Mouse (Mus musculus) thymus, adult 2 months (tissue): ENCODE results near the gene Parp11. TPM values are rescaled to one million over a fixed set of nuclear protein-coding genes. Genes with fewer than 3 reads are reported as not detected.

Experiments used
- DNase-seq: peaks from one replicate; pipeline ENCODE4 v3.0.0; 2021
- H3K27ac ChIP-seq: fragments of 200-500 bp; 2 replicates; pipeline ENCODE4 v1.5.1; 2012; ENCODE audit warnings: low read length, control low read depth; ENCODE audit not compliant: control insufficient read depth, insufficient read depth
- H3K27me3 ChIP-seq: fragments of 200-500 bp; 2 replicates; pipeline ENCODE4 v1.6.1; 2012; ENCODE audit warnings: mild to moderate bottlenecking, low read length, moderate library complexity, mixed read lengths; ENCODE audit not compliant: control insufficient read depth, insufficient read depth
- H3K36me3 ChIP-seq: fragments of 200-500 bp; 2 replicates; pipeline ENCODE4 v1.6.1; 2012; ENCODE audit warnings: mild to moderate bottlenecking, low read length, moderate library complexity; ENCODE audit not compliant: control insufficient read depth, insufficient read depth
- H3K4me1 ChIP-seq: fragments of 200-500 bp; replicated peaks from 2 replicates; pipeline ENCODE4 v1.6.1; 2012; ENCODE audit warnings: low read length; ENCODE audit not compliant: control insufficient read depth, insufficient read depth
- H3K4me3 ChIP-seq: fragments of 200-500 bp; 2 replicates; pipeline ENCODE4 v1.5.1; 2012; ENCODE audit warnings: mild to moderate bottlenecking, low read length, control low read depth, moderate library complexity; ENCODE audit not compliant: control insufficient read depth, insufficient read depth
- CTCF ChIP-seq: fragments of 200-500 bp; IDR thresholded peaks from 2 replicates; pipeline ENCODE4 v1.5.1; 2012; ENCODE audit warnings: mild to moderate bottlenecking, control low read depth, low read length, moderate library complexity, borderline replicate concordance; ENCODE audit not compliant: control insufficient read depth, poor library complexity, insufficient read depth; ENCODE audit errors: extremely low read depth
- POLR2A ChIP-seq: fragments of 200-500 bp; IDR thresholded peaks from 2 replicates; pipeline ENCODE4 v1.6.1; 2012; ENCODE audit warnings: mild to moderate bottlenecking, low read length, control low read depth, moderate library complexity; ENCODE audit not compliant: control insufficient read depth, poor library complexity, insufficient read depth; ENCODE audit errors: extremely low read depth
- WGBS: fragments of 180-500 bp; shearing (Covaris S2); methylation state at CpG from one replicate; pipeline ENCODE4 v1.1.7; 2018; 5-methylcytosine and 5-hydroxymethylcytosine counted together
- polyA plus RNA-seq: library from polyadenylated mRNA; depleted of rRNA; stranded (reverse); fragments of >200 nt; gene quantifications from 2 replicates; pipeline ENCODE4 v1.2.3, GENCODE M21; 2012

The Parp11 gene
- polyA plus RNA-seq, 1 experiment = 50.7 TPM

DNA sequence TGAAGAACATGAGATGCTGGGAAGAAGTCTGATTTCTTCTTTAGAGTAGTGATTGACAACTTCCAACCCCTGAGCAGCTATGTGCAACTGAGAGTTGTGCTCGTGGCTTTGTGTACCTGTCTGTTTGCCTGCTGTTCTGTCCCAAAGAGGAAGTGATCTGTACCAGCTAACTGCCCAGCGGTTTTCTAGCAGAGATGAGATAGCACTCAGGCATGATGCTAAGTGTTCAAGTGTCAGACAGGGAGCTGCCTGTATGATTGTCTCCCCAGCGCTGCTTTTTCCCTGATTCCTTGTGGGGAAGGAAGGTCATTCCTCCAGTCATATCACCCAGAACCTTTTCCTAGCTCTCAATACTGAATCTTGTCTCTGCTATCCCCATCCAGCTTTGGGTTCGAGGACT lies 45.9 kb downstream of the Parp11 start:
- 68% methylated on average over 4 of the region's 4 CpGs for WGBS
- H3K4me1 ChIP-seq = peaks cover 12% of the 10 kb centered on the region
- no peak for DNase-seq
- no peak overlapping the region for H3K4me3 ChIP-seq
- TF ChIP-seq POLR2A (no peak), CTCF (no peak)
- H3K36me3 ChIP-seq = peaks cover 18% of the 10 kb centered on the region
- no peaks in the 10 kb centered on the region for H3K27me3 ChIP-seq
- H3K27ac ChIP-seq = no peak overlapping the region

- Histone ChIP-seq H3K36me3 (peaks cover 18% of the 10 kb centered on the region), H3K4me1 (peaks cover 12% of the 10 kb centered on the region), H3K4me3 (no peak overlapping the region), H3K27ac (no peak overlapping the region), H3K27me3 (no peaks in the 10 kb centered on the region)
- no peak for DNase-seq
- TF ChIP-seq POLR2A = no peak
- no peak for TF ChIP-seq CTCF
- 96% methylated on average over 13 of the region's 13 CpGs for WGBS
Measured at GRCm38 (mm10) chr6:127493750-127494149, 47.1 kb downstream of the Parp11 start.

- no peak for DNase-seq
- H3K27ac ChIP-seq = no peak overlapping the region
- no peaks in the 10 kb centered on the region for H3K27me3 ChIP-seq
- no peak overlapping the region for H3K4me3 ChIP-seq
- H3K36me3 ChIP-seq = peaks cover 18% of the 10 kb centered on the region
- peaks cover 12% of the 10 kb centered on the region for H3K4me1 ChIP-seq
- WGBS = 98% methylated on average over 9 of the region's 9 CpGs
- TF ChIP-seq CTCF = no peak
Measured at GRCm38 (mm10) chr6:127494357-127494756, 47.7 kb downstream of the Parp11 start.

- no peak overlapping the region for H3K27ac ChIP-seq
Measured at GRCm38 (mm10) chr6:127495251-127495650, 48.6 kb downstream of the Parp11 start.

DNA sequence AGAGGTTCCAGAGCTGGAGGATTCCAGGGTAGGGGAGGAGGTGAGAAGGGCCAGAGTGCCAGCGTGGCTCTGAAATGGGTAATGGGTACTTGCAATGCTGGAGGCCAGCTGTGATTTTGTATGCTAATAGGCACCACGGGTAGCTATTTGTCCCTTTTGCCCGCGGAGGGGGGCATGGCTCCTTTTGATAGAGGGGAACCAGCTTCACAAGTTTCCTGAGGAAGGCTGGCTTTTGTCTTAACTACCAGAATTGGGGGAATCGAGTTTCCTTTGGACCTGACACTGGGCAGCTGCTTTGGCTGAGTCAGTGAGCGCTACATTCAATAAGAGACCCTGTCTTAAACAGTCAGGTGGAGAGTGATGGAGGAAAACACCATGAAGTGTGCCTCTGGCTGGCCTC lies 49.2 kb downstream of the Parp11 start:
- no peak overlapping the region for H3K27ac ChIP-seq
- H3K4me3 ChIP-seq = no peak overlapping the region
- no peaks in the 10 kb centered on the region for H3K27me3 ChIP-seq
- H3K4me1 ChIP-seq = peaks cover 8% of the 10 kb centered on the region
- DNase-seq = no peak
- peaks cover 14% of the 10 kb centered on the region for H3K36me3 ChIP-seq
- 53% methylated on average over 6 of the region's 6 CpGs for WGBS
- TF ChIP-seq POLR2A (no peak), CTCF (no peak)

More at GRCm38 (mm10) chr6:127495251-127495650, 48.6 kb downstream of the Parp11 start:
- TF ChIP-seq CTCF (no peak), POLR2A (no peak)
- Histone ChIP-seq H3K4me1 (peaks cover 12% of the 10 kb centered on the region), H3K4me3 (no peak overlapping the region), H3K27me3 (no peaks in the 10 kb centered on the region), H3K36me3 (peaks cover 14% of the 10 kb centered on the region)
- DNase-seq = no peak
- WGBS = 99% methylated on average over 2 of the region's 2 CpGs

GRCm38 (mm10) chr6:127496841-127497656 lies 50.4 kb downstream of the Parp11 start:
- 95% methylated on average over 18 of the region's 18 CpGs for WGBS
- DNase-seq = no peak
- no peaks in the 10 kb centered on the region for H3K4me1 ChIP-seq
- H3K36me3 ChIP-seq = peaks cover 8% of the 10 kb centered on the region
- H3K4me3 ChIP-seq = no peak overlapping the region
- no peak overlapping the region for H3K27ac ChIP-seq
- TF ChIP-seq POLR2A = no peak
- H3K27me3 ChIP-seq = no peaks in the 10 kb centered on the region

DNA sequence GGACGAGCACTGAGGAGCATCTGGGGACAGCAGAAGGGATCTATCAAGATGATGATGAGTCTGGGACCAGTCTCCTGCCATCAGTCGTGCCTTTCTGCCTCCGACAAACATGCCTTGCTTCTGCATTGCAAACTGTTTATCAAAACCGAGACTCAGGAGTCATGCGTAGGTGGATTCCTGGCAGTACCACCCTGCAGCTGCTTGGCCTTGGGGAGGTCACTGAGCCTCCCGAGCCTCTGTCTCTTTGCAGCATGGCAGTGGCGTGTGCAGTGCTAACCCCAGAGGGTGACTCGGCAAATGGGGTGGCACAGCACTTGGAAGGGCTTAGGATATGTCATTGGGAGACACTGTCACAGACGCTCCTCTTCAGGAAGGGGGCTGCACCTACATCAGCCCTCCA lies 53.5 kb downstream of the Parp11 start:
- DNase-seq = no peak
- H3K27me3 ChIP-seq = no peaks in the 10 kb centered on the region
- 94% methylated on average over 9 of the region's 9 CpGs for WGBS
- H3K4me1 ChIP-seq = no peaks in the 10 kb centered on the region
- no peak overlapping the region for H3K4me3 ChIP-seq
- no peak for TF ChIP-seq POLR2A
- no peaks in the 10 kb centered on the region for H3K36me3 ChIP-seq
- H3K27ac ChIP-seq = no peak overlapping the region
